Mouse (Mus musculus) brain, embryonic 14.5 days (tissue): ENCODE results near the gene Twnk.

Experiments
- CTCF ChIP-seq: fragments of 200-500 bp; IDR thresholded peaks from 2 replicates; pipeline ENCODE4 v1.5.1; 2012; ENCODE audit warnings: inconsistent platforms, mild to moderate bottlenecking, moderate library complexity, borderline replicate concordance; ENCODE audit not compliant: insufficient read depth, insufficient read length; ENCODE audit errors: extremely low read depth
- POLR2A ChIP-seq: fragments of 200-500 bp; IDR thresholded peaks from 2 replicates; pipeline ENCODE4 v1.6.1; 2012; ENCODE audit warnings: mild to moderate bottlenecking, inconsistent platforms, borderline replicate concordance; ENCODE audit not compliant: poor library complexity, insufficient read depth, insufficient read length, severe bottlenecking; ENCODE audit errors: extremely low read depth

DNA sequence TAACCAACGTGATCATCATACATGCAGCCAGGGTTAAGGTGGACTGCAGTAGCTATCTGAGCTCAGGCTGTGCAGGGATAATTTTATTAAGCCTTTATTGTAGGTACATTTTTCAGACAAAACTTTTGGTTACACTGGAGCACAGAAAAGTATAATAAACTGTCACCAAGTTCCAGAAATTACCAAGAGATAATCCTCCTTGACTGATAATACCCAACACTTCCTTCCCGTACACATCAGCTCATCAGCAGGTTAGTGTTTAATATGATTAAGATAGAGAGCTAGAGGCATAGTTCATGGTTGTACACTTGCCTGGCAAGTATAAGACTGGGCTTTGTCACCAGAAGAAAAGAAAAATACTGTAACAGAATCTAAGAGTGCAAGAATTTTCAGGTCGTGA lies 37.1 kb upstream of the Twnk start:
- TF ChIP-seq CTCF, result no peak
- no peak for TF ChIP-seq POLR2A
